Mouse (Mus musculus) bone marrow macrophage, adult 2 months (primary cell): ENCODE results near the gene 3110021N24Rik.

ENCODE experiments used
- CTCF ChIP-seq: IDR thresholded peaks from 2 replicates; pipeline ENCODE4 v1.5.1; 2012; ENCODE audit warnings: low read depth, mild to moderate bottlenecking, low read length, moderate library complexity
- POLR2A ChIP-seq: IDR thresholded peaks from 2 replicates; pipeline ENCODE4 v1.6.1; 2012; ENCODE audit warnings: mild to moderate bottlenecking, low read depth, low read length, borderline replicate concordance

DNA sequence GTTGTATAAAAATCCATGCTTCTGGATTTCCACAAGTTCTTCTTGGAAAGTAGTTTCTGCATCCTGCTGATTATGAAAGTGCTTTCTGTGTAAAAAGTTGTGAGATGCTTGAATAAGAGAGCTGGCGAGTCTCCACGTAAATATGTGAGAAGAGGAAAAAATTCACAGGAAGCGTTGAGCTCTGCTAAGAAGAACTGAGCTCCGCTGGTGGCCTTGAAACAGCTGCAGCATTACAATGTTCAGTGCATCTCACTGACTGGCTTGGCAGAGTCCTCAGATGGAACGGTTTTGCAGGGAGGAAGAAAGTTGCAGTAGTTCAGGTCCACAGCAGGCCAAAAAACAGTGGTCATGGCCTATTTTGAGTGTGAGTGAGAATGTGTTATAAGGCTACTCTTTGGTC is 11.2 kb upstream of the 3110021N24Rik start:
- TF ChIP-seq CTCF = no peak
- no peak for TF ChIP-seq POLR2A
